Mouse (Mus musculus) bone marrow, adult 2 months (tissue): Measurements from ENCODE around the gene Stau1. TPM values are rescaled to one million over a fixed set of nuclear protein-coding genes. Genes with fewer than 3 reads are reported as not detected.

Experiments
- H3K27ac ChIP-seq: fragments of 200-500 bp; 2 replicates; pipeline ENCODE4 v1.5.1; 2012; ENCODE audit warnings: low read depth, mild to moderate bottlenecking, control low read depth, inconsistent platforms, low read length; ENCODE audit not compliant: control insufficient read depth, poor library complexity, insufficient read depth
- H3K4me1 ChIP-seq: fragments of 200-500 bp; 2 replicates; pipeline ENCODE4 v1.6.1; 2011; ENCODE audit warnings: low read length; ENCODE audit not compliant: control insufficient read depth, insufficient read depth
- H3K4me3 ChIP-seq: fragments of 200-500 bp; replicated peaks from 2 replicates; pipeline ENCODE3; 2011; ENCODE audit warnings: mild to moderate bottlenecking, low read depth, low read length, control low read depth; ENCODE audit not compliant: control insufficient read depth
- CTCF ChIP-seq: fragments of 200-500 bp; IDR thresholded peaks from 2 replicates; pipeline ENCODE4 v1.5.1; 2011; ENCODE audit warnings: low read length, control low read depth; ENCODE audit not compliant: control insufficient read depth, insufficient read depth
- POLR2A ChIP-seq: fragments of 200-500 bp; IDR thresholded peaks from 2 replicates; pipeline ENCODE4 v1.6.1; 2011; ENCODE audit warnings: low read depth, mild to moderate bottlenecking, control low read depth, low read length, borderline replicate concordance; ENCODE audit not compliant: control insufficient read depth
- WGBS: fragments of 180-500 bp; shearing (Covaris S2); methylation state at CpG from one replicate; pipeline ENCODE4 v1.1.7; 2018; 5-methylcytosine and 5-hydroxymethylcytosine counted together
- polyA plus RNA-seq: library from polyadenylated mRNA; stranded (reverse); fragments of >200 nt; gene quantifications from 2 replicates; pipeline ENCODE4 v1.2.4, GENCODE M21; 2011; ENCODE audit warnings: low replicate concordance; ENCODE audit not compliant: missing spikeins, insufficient read depth, insufficient read length

Gene Stau1
- polyA plus RNA-seq, 1 experiment = 36.0 TPM

DNA sequence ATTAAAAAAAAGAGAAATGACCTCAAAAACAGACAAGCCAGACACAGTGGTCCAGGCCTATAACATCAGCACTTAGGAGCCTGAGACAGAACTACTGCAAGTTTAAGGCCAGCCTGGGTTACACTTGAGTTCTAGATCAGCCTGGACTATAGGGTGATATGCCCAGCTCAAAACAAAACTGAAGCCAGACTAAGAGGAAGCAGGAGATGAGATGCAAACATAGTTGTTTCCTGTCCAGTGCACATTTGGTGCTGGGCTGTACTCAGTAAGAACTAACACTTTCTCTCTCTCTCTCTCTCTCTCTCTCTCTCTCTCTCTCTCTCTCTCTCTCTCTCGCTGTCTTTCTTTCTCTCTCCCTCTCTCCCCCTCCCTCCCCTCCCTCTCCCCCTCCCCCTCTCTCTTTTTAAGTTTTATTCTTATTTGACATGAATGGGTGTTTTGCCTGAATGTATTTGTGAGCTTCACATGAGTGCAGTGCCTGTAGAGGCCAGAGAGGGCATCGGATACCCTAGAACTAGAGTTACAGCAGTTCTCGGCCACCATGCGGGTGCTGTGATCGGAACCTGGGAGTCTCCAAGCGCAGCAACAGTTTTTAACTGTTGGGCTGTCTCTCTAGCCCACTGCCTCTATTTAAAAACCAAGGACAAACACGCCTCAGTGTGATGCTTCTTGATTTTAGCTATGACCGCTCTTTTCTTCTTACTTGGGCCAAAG, 95.2 kb downstream of the Stau1 start:
- Histone ChIP-seq H3K4me3 (no peak overlapping the region), H3K4me1 (peaks cover 1% of the 10 kb centered on the region; the same call in 1 of the 2 replicates), H3K27ac (no peak overlapping the region)
- WGBS = 79% methylated on average over 8 of the region's 8 CpGs
- TF ChIP-seq CTCF (no peak), POLR2A (no peak)

DNA sequence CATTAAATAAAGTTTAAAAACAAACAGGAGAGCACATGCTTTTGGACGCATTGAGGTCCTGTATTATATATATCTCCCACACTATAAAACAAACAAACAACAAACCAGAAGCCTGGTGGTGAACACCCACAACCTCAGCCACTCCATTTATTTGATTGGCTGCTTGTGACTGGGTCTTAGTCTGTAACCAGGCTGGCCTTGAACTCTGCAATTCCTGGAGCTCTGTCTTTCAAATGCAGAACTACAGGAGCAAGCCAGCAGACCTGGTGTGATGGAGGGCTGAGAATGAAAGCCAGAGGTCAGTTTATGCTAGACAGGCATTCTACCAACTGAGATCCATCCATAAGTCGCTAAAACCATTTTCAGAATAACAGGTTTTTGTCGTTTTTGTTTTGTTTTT, 96.4 kb downstream of the Stau1 start:
- H3K4me3 ChIP-seq = no peak overlapping the region
- H3K4me1 ChIP-seq = no peaks in the 10 kb centered on the region
- WGBS = 79% methylated on average over 3 of the region's 3 CpGs
- H3K27ac ChIP-seq = no peak overlapping the region
- no peak for TF ChIP-seq POLR2A
- TF ChIP-seq CTCF = no peak

DNA sequence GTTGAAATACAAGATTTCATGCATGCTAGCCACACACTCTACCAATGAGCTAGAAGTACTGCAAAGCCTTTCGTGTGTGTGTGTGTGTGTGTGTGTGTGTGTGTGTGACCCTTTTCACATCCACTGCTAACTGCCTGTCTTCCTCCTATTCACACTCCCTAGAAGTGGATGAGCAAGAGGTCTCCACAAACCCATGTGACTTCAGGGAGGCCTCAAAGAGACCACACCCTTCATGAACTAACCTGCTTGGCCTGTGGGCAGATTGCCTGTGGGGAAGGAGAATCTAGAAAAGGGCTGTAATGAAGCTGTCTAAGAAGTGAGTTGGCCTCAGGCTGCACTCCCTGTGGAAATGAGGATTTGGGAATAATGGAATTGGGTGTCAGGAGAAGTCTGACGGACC, 96.9 kb downstream of the Stau1 start:
- no peak for TF ChIP-seq CTCF
- TF ChIP-seq POLR2A = no peak
- H3K27ac ChIP-seq = no peak overlapping the region
- no peak overlapping the region for H3K4me3 ChIP-seq
- WGBS = 81% methylated on average over 2 of the region's 2 CpGs
- no peaks in the 10 kb centered on the region for H3K4me1 ChIP-seq

Other genes with a start within 250 kb of the Stau1 start
- gene Trp53rkb, start 203.8 kb downstream of the Stau1 start, polyA plus RNA-seq = 2.6 and 6.6 TPM in 2 replicates
- gene Arfgef2, start 190.7 kb downstream of the Stau1 start, polyA plus RNA-seq = 5.4 and 18.3 TPM in 2 replicates
- 22.0 and 39.0 TPM in 2 replicates for gene Cse1l, start 90.3 kb downstream of the Stau1 start, polyA plus RNA-seq
- 42.2 and 54.4 TPM in 2 replicates for gene Ddx27, start 18.9 kb upstream of the Stau1 start, polyA plus RNA-seq
- 21.7 and 32.3 TPM in 2 replicates for gene Znfx1, start 66.7 kb upstream of the Stau1 start, polyA plus RNA-seq
- gene Kcnb1, start 193.9 kb upstream of the Stau1 start, polyA plus RNA-seq = 0.45 TPM in 1 of 2 replicates, not detected in the other
- 1.2 TPM in 2 replicates for gene Ptgis, start 244.3 kb upstream of the Stau1 start, polyA plus RNA-seq